Mouse (Mus musculus): ENCODE measurements around the gene Tsc22d3.

DNA sequence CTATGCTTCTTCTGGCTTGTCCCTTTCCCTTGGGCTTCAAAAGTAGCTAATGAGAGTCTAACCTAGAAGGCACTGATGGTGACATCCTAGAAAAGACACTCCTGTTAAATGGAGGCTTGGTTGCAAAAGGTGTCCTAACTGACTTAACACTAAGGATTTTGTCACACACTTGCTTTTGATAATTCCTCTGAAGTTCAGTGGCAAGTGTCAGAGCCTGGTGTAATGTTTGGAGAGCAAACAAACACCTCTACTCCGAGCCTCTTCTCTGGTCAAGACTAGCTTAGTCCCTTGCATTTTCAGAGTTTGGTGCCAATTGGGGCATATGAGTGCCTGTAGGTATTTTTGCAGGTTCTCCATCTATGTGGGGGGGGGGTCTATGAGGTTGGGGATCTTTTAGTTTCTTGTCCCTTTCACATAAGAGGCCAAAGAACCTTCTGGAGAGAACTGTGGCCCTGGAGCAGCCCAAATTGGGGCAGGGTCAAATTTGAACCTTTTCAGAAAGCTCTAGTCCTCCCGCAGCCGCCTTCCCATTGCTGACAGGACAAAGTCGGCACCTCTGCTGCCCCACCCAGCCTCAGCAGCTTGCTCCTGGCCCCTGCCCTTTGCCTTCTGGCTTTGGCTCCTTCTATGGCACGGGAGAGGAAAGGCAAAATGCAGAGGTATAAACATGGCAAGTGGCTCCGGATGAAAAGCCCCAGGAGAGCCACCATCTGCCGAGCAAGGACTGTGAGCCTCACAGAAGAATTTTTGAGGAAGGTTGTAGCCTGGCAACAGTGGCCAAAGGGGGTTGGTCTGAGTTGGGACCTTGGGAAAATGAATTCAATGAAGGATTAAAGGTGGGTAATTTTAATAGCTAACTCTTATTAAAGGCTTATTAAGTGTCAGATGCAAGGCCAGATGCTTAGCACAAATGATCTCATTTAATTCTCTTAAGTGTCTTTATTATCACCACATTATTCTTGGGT, 88.5 kb downstream of the Tsc22d3 start:
- TF ChIP-seq CTCF (IDR thresholded peaks at IDR 0.05; ENCODE audit: control insufficient read depth, insufficient read depth, insufficient read length) (no peak), MAX (IDR thresholded peaks at IDR 0.05) (no peak), MYOG (IDR thresholded peaks at IDR 0.05; ENCODE audit: control insufficient read depth, extremely low read depth, insufficient read length) (no peak), USF1 (IDR thresholded peaks at IDR 0.05; ENCODE audit: low read depth) (no peak), FOSL1 (IDR thresholded peaks at IDR 0.05; ENCODE audit: insufficient read depth, low read length, poor library complexity, severe bottlenecking) (no peak), MYOD1 (IDR thresholded peaks at IDR 0.05; ENCODE audit: control insufficient read depth, insufficient read length, low read depth) (no peak), CEBPB (IDR thresholded peaks at IDR 0.05; ENCODE audit: low read depth) (no peak)
